Mouse (Mus musculus) monocyte, adult 2 months (primary cell): ENCODE measurements around the gene Coro2a.
"Not testable (repeated sequence)": the region's sequence is repeated elsewhere in the genome, so short reads cannot be mapped to it uniquely, and the experiment has no call there.

Experiments used
- DNase-seq, 2 experiments: peaks; one replicate each; pipeline ENCODE4 v3.0.0; 2022; ENCODE audit warnings: low spot score in 2 of 2, low read depth in 1 of 2

The Coro2a gene

GRCm38 (mm10) chr4:46614641-46615040 lies 12.6 kb upstream of the Coro2a start:
- peak; percentile 58 to 69 for DNase-seq

GRCm38 (mm10) chr4:46613618-46614017 lies 11.6 kb upstream of the Coro2a start:
- no peak for DNase-seq

GRCm38 (mm10) chr4:46611181-46611580 lies 9.2 kb upstream of the Coro2a start:
- peak in 1 of 2 experiments; percentile 80 for DNase-seq

GRCm38 (mm10) chr4:46607601-46608000 lies 5.6 kb upstream of the Coro2a start:
- no peak for DNase-seq

GRCm38 (mm10) chr4:46605451-46605850 lies 3.4 kb upstream of the Coro2a start:
- DNase-seq: no peak

- DNase-seq: no peak
Measured at GRCm38 (mm10) chr4:46602704-46603103, 702 bp upstream of the Coro2a start.

- DNase-seq: no peak
Measured at GRCm38 (mm10) chr4:46601258-46601843, 651 bp downstream of the Coro2a start.

GRCm38 (mm10) chr4:46600473-46601257 lies 1.3 kb downstream of the Coro2a start:
- DNase-seq: no peak

GRCm38 (mm10) chr4:46599609-46600008 lies 2.4 kb downstream of the Coro2a start:
- DNase-seq: not testable (repeated sequence)

GRCm38 (mm10) chr4:46598981-46599380 lies 3.0 kb downstream of the Coro2a start:
- DNase-seq: no peak

GRCm38 (mm10) chr4:46598111-46598510 lies 3.9 kb downstream of the Coro2a start:
- DNase-seq: no peak

GRCm38 (mm10) chr4:46597286-46597961 lies 4.6 kb downstream of the Coro2a start:
- no peak for DNase-seq

GRCm38 (mm10) chr4:46596398-46596797 lies 5.6 kb downstream of the Coro2a start:
- DNase-seq: no peak

GRCm38 (mm10) chr4:46594131-46594530 lies 7.9 kb downstream of the Coro2a start:
- DNase-seq: no peak

GRCm38 (mm10) chr4:46593472-46593871 lies 8.5 kb downstream of the Coro2a start:
- no peak for DNase-seq

- no peak for DNase-seq
Measured at GRCm38 (mm10) chr4:46591833-46592520, 10.0 kb downstream of the Coro2a start.

- no peak for DNase-seq
Measured at GRCm38 (mm10) chr4:46590810-46591209, 11.2 kb downstream of the Coro2a start.

GRCm38 (mm10) chr4:46589946-46590684 lies 11.9 kb downstream of the Coro2a start:
- DNase-seq: no peak

GRCm38 (mm10) chr4:46589151-46589550 lies 12.9 kb downstream of the Coro2a start:
- no peak for DNase-seq

- DNase-seq: no peak
Measured at GRCm38 (mm10) chr4:46586473-46586872, 15.5 kb downstream of the Coro2a start.

GRCm38 (mm10) chr4:46585811-46586190 lies 16.2 kb downstream of the Coro2a start:
- DNase-seq: no peak
